Mouse (Mus musculus) C2C12 (cell line): ENCODE measurements around the gene Asic2.

Experiments
- CTCF ChIP-seq: IDR thresholded peaks from one replicate; pipeline ENCODE4 v1.5.1; 2011; ENCODE audit not compliant: control insufficient read depth, insufficient read depth, insufficient read length
- FOSL1 ChIP-seq: IDR thresholded peaks from one replicate; pipeline ENCODE4 v1.8.0; 2011; ENCODE audit warnings: mild to moderate bottlenecking, low read length; ENCODE audit not compliant: poor library complexity, insufficient read depth, severe bottlenecking

GRCm38 (mm10) chr11:80918332-80918731 lies 1049.9 kb downstream of the Asic2 start:
- TF ChIP-seq CTCF (no peak), FOSL1 (no peak)
